Mouse (Mus musculus): ENCODE measurements around the gene Rtca.

GRCm38 (mm10) chr3:116542532-116542931 lies 34.5 kb upstream of the Rtca start:
- TF ChIP-seq POLR2A (IDR thresholded peaks at IDR 0.05; ENCODE audit: borderline replicate concordance, extremely low read depth, insufficient read depth, insufficient read length, poor library complexity, severe bottlenecking) (no peak), CTCF (IDR thresholded peaks at IDR 0.05; ENCODE audit: borderline replicate concordance, extremely low read depth, insufficient read depth, insufficient read length) (no peak)
